Mouse (Mus musculus): ENCODE measurements around the gene Ndrg3. TPM values are rescaled to one million over a fixed set of nuclear protein-coding genes. Genes with fewer than 3 reads are reported as not detected.
"Not testable (repeated sequence)": the region's sequence is repeated elsewhere in the genome, so short reads cannot be mapped to it uniquely, and the experiment has no call there.

Ndrg3 gene
- polyA plus RNA-seq, 1 experiment from 2014 or later, result 44.6 TPM

DNA sequence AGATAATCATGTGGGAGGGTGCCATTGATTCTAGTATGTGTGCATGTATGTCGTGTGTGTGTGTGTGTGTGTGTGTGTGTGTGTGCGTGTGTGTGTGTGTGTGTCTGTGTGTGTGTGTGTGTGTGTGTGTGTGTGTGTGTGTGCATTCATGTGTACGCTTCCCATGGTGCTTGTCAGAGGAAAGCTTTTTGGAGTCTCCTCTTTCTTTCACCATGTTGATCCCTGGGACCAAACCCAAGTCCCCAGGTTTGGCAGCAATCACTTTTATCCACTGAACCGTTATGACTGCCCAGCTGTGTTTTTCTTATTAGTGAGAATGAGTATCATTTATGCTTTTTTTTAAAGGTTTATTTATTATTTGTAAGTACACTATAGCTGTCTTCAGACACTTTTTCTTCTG is 89.4 kb downstream of the Ndrg3 start:
- not testable (repeated sequence) for H3K27me3 ChIP-seq (ENCODE audit: poor library complexity, severe bottlenecking); H3K4me3 ChIP-seq; H3K4me1 ChIP-seq; H3K9me3 ChIP-seq; H3K36me3 ChIP-seq (replicated peaks); H3K27ac ChIP-seq; DNase-seq (ENCODE audit: extremely low spot score, low spot score)
- WGBS, result 85% methylated on average over 4 of the region's 4 CpGs

GRCm38 (mm10) chr2:156901883-156902282 is 90.0 kb downstream of the Ndrg3 start:
- Histone ChIP-seq H3K36me3 (replicated peaks) (no peaks in the 10 kb centered on the region), H3K27me3 (ENCODE audit: poor library complexity, severe bottlenecking) (no peaks in the 10 kb centered on the region), H3K9me3 (no peaks in the 10 kb centered on the region), H3K4me1 (peaks cover 6% of the 10 kb centered on the region; the same call in 1 of the 2 replicates), H3K4me3 (no peak overlapping the region), H3K27ac (no peak overlapping the region)
- 90% methylated on average over 6 of the region's 6 CpGs for WGBS
- DNase-seq (ENCODE audit: extremely low spot score, low spot score), result no peak

DNA sequence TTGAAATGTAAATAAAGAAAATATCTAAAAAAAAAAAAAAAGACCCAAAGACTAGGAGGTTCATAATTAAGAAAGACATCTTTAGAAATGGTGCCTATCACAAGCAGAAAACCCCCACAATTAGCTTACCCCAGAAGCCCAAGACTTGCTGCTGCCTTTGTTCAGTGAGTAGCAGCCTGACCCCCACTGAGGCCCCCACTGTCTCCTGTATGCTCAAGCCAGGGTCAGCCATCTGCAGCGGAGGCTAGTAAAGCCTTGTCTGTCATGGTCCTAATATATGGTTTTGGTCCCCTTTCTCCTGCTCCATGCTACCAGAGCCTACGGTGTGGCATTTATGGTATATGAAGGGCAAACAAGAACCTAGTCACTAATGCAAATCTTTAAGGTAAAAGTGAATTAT is 90.5 kb downstream of the Ndrg3 start:
- H3K27ac ChIP-seq, result no peak overlapping the region
- no peak for DNase-seq (ENCODE audit: extremely low spot score, low spot score)
- H3K4me3 ChIP-seq, result no peak overlapping the region
- no peaks in the 10 kb centered on the region for H3K9me3 ChIP-seq
- whole genome bisulfite sequencing, result 72% methylated on average over 2 of the region's 2 CpGs
- H3K36me3 ChIP-seq (replicated peaks), result no peaks in the 10 kb centered on the region
- no peaks in the 10 kb centered on the region for H3K27me3 ChIP-seq (ENCODE audit: poor library complexity, severe bottlenecking)
- peaks cover 6% of the 10 kb centered on the region; the same call in 1 of the 2 replicates for H3K4me1 ChIP-seq

DNA sequence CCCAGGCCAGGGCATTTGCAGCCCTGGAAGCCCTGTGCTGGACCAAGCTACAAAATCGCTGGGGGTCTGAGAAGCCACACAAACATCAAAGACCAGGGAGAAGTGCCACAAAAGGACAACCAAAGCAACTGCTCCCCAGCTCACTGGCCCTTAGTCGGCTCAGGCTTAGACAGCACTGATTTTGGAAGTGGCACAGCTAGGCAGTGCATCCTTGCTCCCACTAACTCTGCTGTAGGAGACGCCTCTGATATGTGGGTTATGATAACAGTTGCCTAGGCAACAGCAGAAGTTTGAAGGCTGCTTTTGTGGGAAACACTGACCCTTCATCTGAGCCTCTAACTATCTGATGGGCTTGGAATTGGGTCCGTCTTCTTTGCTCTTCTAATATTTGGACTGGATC is 92.7 kb downstream of the Ndrg3 start:
- H3K4me3 ChIP-seq, result no peak overlapping the region
- H3K27ac ChIP-seq, result no peak overlapping the region
- no peak for DNase-seq (ENCODE audit: extremely low spot score, low spot score)
- H3K9me3 ChIP-seq, result no peaks in the 10 kb centered on the region
- H3K27me3 ChIP-seq (ENCODE audit: poor library complexity, severe bottlenecking), result no peaks in the 10 kb centered on the region
- no peaks in the 10 kb centered on the region for H3K36me3 ChIP-seq (replicated peaks)
- H3K4me1 ChIP-seq, result no peaks in the 10 kb centered on the region
- WGBS, result 85% methylated on average over 4 of the region's 4 CpGs

DNA sequence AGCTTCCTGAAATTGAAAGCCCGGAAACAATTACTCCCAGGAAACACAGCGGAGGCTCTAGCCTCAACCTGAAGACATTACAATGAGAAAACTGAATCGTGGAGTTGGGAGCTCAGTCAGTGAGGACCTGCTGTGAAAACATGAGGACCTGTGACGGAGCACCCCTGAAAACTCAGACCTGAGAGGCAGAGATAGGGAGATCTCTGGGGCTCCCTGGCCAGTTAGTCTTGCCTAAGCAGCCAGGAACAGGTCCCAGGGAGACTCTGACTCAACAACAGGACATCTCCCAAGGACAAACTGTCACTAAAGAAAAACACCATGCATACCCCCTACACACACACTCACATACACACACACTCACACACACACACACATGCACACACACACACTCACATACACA is 93.5 kb downstream of the Ndrg3 start:
- Histone ChIP-seq H3K4me3 (no peak overlapping the region), H3K27me3 (ENCODE audit: poor library complexity, severe bottlenecking) (no peaks in the 10 kb centered on the region), H3K9me3 (no peaks in the 10 kb centered on the region), H3K27ac (no peak overlapping the region), H3K4me1 (no peaks in the 10 kb centered on the region), H3K36me3 (replicated peaks) (no peaks in the 10 kb centered on the region)
- DNase-seq (ENCODE audit: extremely low spot score, low spot score), result no peak
- 81% methylated on average over 4 of the region's 4 CpGs for WGBS

- H3K4me1 ChIP-seq, result peaks cover 8% of the 10 kb centered on the region
- no peaks in the 10 kb centered on the region for H3K27me3 ChIP-seq (ENCODE audit: poor library complexity, severe bottlenecking)
- no peak for DNase-seq (ENCODE audit: extremely low spot score, low spot score)
- WGBS, result 89% methylated on average over 9 of the region's 9 CpGs
- no peak overlapping the region for H3K4me3 ChIP-seq
- H3K36me3 ChIP-seq (replicated peaks), result no peaks in the 10 kb centered on the region
- no peaks in the 10 kb centered on the region for H3K9me3 ChIP-seq
- no peak overlapping the region for H3K27ac ChIP-seq
These were observed 94.8 kb downstream of the Ndrg3 start for GRCm38 (mm10) chr2:156897034-156897433.

- H3K36me3 ChIP-seq (replicated peaks), result no peaks in the 10 kb centered on the region
- H3K9me3 ChIP-seq, result no peaks in the 10 kb centered on the region
- no peak for DNase-seq (ENCODE audit: extremely low spot score, low spot score)
- H3K27ac ChIP-seq, result no peak overlapping the region
- H3K4me1 ChIP-seq, result peaks cover 10% of the 10 kb centered on the region
- H3K4me3 ChIP-seq, result no peak overlapping the region
- no peaks in the 10 kb centered on the region for H3K27me3 ChIP-seq (ENCODE audit: poor library complexity, severe bottlenecking)
- WGBS, result 89% methylated on average over 9 of the region's 9 CpGs
These were observed 95.4 kb downstream of the Ndrg3 start for GRCm38 (mm10) chr2:156896384-156896914.

DNA sequence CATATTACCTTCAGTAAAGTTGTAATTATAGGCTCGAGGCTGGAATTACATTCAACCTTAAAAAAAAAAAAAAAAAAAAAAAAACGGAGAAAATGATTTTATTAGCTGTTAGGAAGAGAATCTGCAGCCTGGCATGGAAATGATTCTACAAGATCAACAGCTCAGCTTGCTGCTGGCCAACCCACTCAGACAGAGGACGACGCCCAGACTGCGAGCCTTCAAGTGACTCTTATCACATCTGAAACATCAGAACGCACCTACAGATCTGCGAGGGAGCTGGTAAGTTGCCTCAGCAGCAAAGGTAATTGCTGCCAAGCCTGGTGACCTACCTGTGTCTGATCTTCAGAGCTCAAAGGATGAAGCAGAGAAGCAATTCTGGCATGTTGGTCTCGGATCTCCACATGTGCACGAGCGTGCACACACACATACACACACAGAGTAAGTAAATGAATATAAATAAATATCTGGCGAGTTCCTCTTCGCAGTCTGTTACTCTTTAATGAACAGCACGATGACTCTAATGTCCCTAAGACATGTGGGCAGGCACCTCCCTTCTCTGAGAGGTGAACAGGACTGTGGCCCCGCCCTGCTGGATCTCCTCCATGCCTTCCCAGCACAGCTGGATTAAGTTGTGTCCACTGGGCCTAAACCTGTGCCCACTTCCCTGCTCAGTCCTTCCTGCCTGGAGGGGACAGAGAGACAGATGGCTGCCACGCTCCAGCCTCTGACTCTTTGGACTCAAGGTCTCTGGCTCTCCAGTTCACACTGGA is 97.2 kb downstream of the Ndrg3 start:
- 90% methylated on average over 15 of the region's 15 CpGs for WGBS
- Histone ChIP-seq H3K4me3 (no peak overlapping the region), H3K27me3 (ENCODE audit: poor library complexity, severe bottlenecking) (no peaks in the 10 kb centered on the region), H3K27ac (no peak overlapping the region), H3K9me3 (no peaks in the 10 kb centered on the region), H3K36me3 (replicated peaks) (no peaks in the 10 kb centered on the region), H3K4me1 (peaks cover 10% of the 10 kb centered on the region)
- DNase-seq (ENCODE audit: extremely low spot score, low spot score), result no peak

GRCm38 (mm10) chr2:156892821-156893220 is 99.0 kb downstream of the Ndrg3 start:
- no peak for DNase-seq (ENCODE audit: extremely low spot score, low spot score)
- WGBS, result 74% methylated on average over 6 of the region's 6 CpGs
- H3K27ac ChIP-seq, result no peak overlapping the region
- no peaks in the 10 kb centered on the region for H3K36me3 ChIP-seq (replicated peaks)
- no peaks in the 10 kb centered on the region for H3K9me3 ChIP-seq
- H3K27me3 ChIP-seq (ENCODE audit: poor library complexity, severe bottlenecking), result no peaks in the 10 kb centered on the region
- H3K4me3 ChIP-seq, result no peak overlapping the region
- H3K4me1 ChIP-seq, result peaks cover 10% of the 10 kb centered on the region

DNA sequence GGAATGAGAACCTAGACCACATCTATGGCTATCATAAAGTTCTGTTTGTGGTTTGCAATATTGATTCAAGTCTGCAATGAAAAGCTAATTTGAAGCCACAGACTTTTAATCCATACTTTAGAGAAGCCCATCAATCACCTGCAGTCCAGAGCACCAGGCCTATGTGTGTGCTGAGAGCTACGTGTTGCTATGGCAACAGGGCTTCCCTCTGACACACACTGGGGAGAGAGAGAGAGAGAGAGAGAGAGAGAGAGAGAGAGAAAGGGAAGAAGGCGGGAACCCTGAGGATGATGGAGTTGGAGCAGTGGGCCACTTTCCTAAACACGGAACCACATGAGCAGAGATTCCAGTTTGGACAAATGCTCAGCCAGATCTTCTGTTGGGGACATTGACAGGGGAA is 99.6 kb downstream of the Ndrg3 start:
- no peak for DNase-seq (ENCODE audit: extremely low spot score, low spot score)
- H3K36me3 ChIP-seq (replicated peaks), result no peaks in the 10 kb centered on the region
- WGBS, result 48% methylated on average over 3 of the region's 3 CpGs
- no peaks in the 10 kb centered on the region for H3K27me3 ChIP-seq (ENCODE audit: poor library complexity, severe bottlenecking)
- H3K27ac ChIP-seq, result no peak overlapping the region
- H3K9me3 ChIP-seq, result no peaks in the 10 kb centered on the region
- H3K4me3 ChIP-seq, result no peak overlapping the region
- peaks cover 10% of the 10 kb centered on the region for H3K4me1 ChIP-seq

- Histone ChIP-seq H3K4me1 (peaks cover 10% of the 10 kb centered on the region), H3K9me3 (no peaks in the 10 kb centered on the region), H3K27me3 (ENCODE audit: poor library complexity, severe bottlenecking) (no peaks in the 10 kb centered on the region), H3K4me3 (no peak overlapping the region), H3K27ac (no peak overlapping the region), H3K36me3 (replicated peaks) (no peaks in the 10 kb centered on the region)
- 73% methylated on average over 3 of the region's 3 CpGs for WGBS
- DNase-seq (ENCODE audit: extremely low spot score, low spot score), result no peak
These were observed 103.4 kb downstream of the Ndrg3 start for GRCm38 (mm10) chr2:156888490-156888889.

DNA sequence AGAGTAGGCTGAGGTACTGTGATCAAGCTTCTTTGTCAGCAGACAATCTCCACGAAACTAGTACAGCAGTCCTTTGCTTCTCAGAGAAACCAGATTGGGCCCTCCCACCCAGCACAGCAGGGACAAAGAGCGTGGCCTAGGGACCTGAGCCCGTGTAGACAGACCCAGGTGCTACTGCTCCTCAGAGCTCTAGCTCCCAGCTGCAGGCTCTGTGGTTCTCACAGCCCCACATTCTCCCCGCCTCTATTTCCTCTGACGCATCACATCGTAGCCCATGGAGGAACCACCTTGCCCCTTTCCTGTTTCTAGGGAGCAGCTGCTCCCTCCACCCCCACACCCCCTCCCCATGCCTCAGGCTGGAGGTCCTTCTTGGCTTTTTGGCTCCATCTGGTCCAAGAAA is 104.8 kb downstream of the Ndrg3 start, which contains the start of gene Sla2:
TSS of gene Sla2 (minus strand) at position 176 of the 400 bp plus-strand sequence.
- H3K27ac ChIP-seq, result no peak within 1 kb of the TSS
- no peak for DNase-seq (ENCODE audit: extremely low spot score, low spot score)
- no peak within 1 kb of the TSS for H3K4me3 ChIP-seq
- no peaks in the 10 kb centered on the region for H3K9me3 ChIP-seq
- no peaks in the 10 kb centered on the region for H3K27me3 ChIP-seq (ENCODE audit: poor library complexity, severe bottlenecking)
- peaks cover 1% of the 10 kb centered on the region; the same call in 1 of the 2 replicates for H3K4me1 ChIP-seq
- H3K36me3 ChIP-seq (replicated peaks), result no peaks in the 10 kb centered on the region
- WGBS, result 68% methylated on average over 6 of the region's 6 CpGs

DNA sequence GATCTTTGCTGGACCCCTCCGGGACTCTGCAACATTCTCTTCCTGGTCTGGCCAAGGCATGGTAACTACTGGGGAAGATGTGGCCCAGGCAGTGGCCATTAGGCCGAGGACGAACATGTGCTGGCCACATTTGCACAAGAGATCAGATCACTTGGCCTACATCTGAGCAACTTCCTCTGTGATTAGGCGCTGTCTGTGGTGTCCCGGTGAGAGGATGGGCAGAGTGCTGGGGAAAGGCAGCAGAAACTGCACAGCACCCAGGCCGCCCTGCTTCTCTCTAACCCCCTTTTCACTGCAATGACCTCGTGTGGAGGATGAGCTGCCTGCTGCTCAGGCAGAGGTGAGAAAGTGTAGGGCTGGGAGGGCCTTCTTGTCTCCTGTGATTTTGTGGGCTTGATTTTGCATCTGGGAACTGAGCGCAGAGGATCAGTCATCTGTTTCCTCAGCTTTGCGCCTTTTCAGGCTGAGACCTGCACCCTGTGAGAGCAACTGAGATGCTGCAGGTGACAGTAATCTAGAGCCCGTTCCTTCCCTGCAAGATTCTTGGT is 105.7 kb downstream of the Ndrg3 start:
- DNase-seq (ENCODE audit: extremely low spot score, low spot score), result no peak
- Histone ChIP-seq H3K4me1 (no peaks in the 10 kb centered on the region), H3K27ac (no peak overlapping the region), H3K27me3 (ENCODE audit: poor library complexity, severe bottlenecking) (no peaks in the 10 kb centered on the region), H3K36me3 (replicated peaks) (no peaks in the 10 kb centered on the region), H3K9me3 (no peaks in the 10 kb centered on the region), H3K4me3 (no peak overlapping the region)
- 87% methylated on average over 10 of the region's 10 CpGs for WGBS

Data from forebrain, embryonic 10.5 days (tissue).